8 mouse cellular contexts compared by ENCODE assay signal in the genomic region with DNA sequence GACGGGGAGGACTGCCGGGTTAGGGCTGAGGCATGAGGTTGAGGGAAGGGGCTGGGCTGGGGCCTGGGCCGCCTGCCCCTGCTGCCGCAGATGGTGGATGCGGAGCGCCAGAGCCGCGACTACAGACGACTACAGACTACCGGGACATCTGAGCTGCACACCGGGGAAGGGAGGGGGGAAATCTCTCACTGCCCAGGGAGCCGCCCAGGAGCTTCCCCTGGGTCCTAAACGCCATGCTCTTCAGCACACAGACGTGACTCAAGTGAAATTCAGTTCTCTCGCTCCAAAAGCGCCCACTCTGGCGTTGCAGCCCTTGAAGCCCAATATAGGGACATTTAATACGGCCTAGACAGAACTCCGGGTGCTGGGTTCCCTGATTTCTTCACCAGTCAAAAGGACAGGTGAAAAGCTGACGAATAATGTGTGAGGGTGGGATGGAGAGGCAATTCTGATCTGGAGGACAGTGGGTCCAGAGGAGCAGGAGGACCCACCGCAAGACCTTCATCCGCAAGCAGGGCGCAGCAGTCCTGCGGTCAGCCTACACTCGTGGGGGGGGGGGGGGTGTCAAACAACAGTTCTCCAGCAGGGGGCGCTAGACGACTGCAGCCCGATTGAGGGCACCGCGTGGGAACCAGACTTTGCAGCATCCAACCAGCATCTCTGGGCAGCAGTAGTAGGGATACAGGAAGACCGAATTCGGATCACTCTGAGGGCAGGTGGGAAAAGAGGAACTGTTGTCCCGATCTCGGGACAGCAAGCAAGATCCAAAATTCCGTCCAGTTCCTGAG. TPM values are rescaled to one million over a fixed set of nuclear protein-coding genes. Genes with fewer than 3 reads are reported as not detected.
DNase-seq lines count a peak whose midpoint lies in the region; ATAC-seq and TF ChIP-seq lines count a peak whose summit lies in the region.

A gene (minus strand): TSS at position 136 of the 788 bp plus-strand sequence.

- no peak within 1 kb of the TSS for H3K27ac ChIP-seq in thymus, adult 2 months (ENCODE audit: control insufficient read depth, insufficient read depth, low read length)
- H3K27ac ChIP-seq in bone marrow macrophage, adult 2 months (ENCODE audit: insufficient read depth, low read depth, low read length), result no peak within 1 kb of the TSS
- no peak within 1 kb of the TSS for H3K27ac ChIP-seq in embryonic facial prominence, embryonic 15.5 days (replicated peaks)
- no peak within 1 kb of the TSS for H3K27ac ChIP-seq in hindbrain, embryonic 13.5 days
- H3K27ac ChIP-seq in liver, embryonic 12.5 days, result no peak within 1 kb of the TSS

- TF ChIP-seq CTCF in thymus, adult 2 months (IDR thresholded peaks at IDR 0.05; ENCODE audit: borderline replicate concordance, control insufficient read depth, extremely low read depth, insufficient read depth, low read length, poor library complexity), result peak; percentile 88
- peak; percentile 75 for TF ChIP-seq CTCF in bone marrow macrophage, adult 2 months (IDR thresholded peaks at IDR 0.05; ENCODE audit: low read depth, low read length)

- TF ChIP-seq POLR2A in thymus, adult 2 months (IDR thresholded peaks at IDR 0.05; ENCODE audit: control insufficient read depth, extremely low read depth, insufficient read depth, low read length, poor library complexity), result no peak
- TF ChIP-seq POLR2A in bone marrow macrophage, adult 2 months (IDR thresholded peaks at IDR 0.05; ENCODE audit: borderline replicate concordance, low read depth, low read length), result no peak

- no peak within 1 kb of the TSS; the same call in 1 of the 2 replicates for H3K4me2 ChIP-seq in embryonic facial prominence, embryonic 15.5 days (replicated peaks)
- H3K4me2 ChIP-seq in hindbrain, embryonic 13.5 days, result peak within 1 kb of the TSS; percentile 30
- peak within 1 kb of the TSS; percentile 37 for H3K4me2 ChIP-seq in liver, embryonic 12.5 days

- no peak within 1 kb of the TSS for H3K4me3 ChIP-seq in thymus, adult 2 months (ENCODE audit: control insufficient read depth, insufficient read depth, low read length)
- H3K4me3 ChIP-seq in bone marrow macrophage, adult 2 months (ENCODE audit: insufficient read depth, low read length), result no peak within 1 kb of the TSS
- 0 out of 2 replicates have a peak within 1 kb of the TSS, but pooled peaks have one; percentile 3 for H3K4me3 ChIP-seq in embryonic facial prominence, embryonic 15.5 days (replicated peaks)
- H3K4me3 ChIP-seq in hindbrain, embryonic 13.5 days, result peak within 1 kb of the TSS; percentile 20; the same call in 1 of the 2 replicates
- no peak within 1 kb of the TSS; the same call in 1 of the 2 replicates for H3K4me3 ChIP-seq in liver, embryonic 12.5 days

- H3K4me1 ChIP-seq in thymus, adult 2 months (replicated peaks; ENCODE audit: control insufficient read depth, insufficient read depth, low read length), result no peaks in the 10 kb centered on the region
- 0 out of 2 replicates have a peak, but pooled peaks cover 3% of the 10 kb centered on the region for H3K4me1 ChIP-seq in bone marrow macrophage, adult 2 months (ENCODE audit: control insufficient read depth, insufficient read depth, low read length)
- peaks cover 12% of the 10 kb centered on the region; the same call in 1 of the 2 replicates for H3K4me1 ChIP-seq in embryonic facial prominence, embryonic 15.5 days
- peaks cover 46% of the 10 kb centered on the region for H3K4me1 ChIP-seq in hindbrain, embryonic 13.5 days (replicated peaks)
- peaks cover 18% of the 10 kb centered on the region for H3K4me1 ChIP-seq in liver, embryonic 12.5 days

- WGBS in thymus, adult 2 months, result 6% methylated on average over 35 of the region's 35 CpGs
- WGBS in embryonic facial prominence, embryonic 15.5 days, result 4% methylated on average over 35 of the region's 35 CpGs
- 3% methylated on average over 35 of the region's 35 CpGs for WGBS in hindbrain, embryonic 13.5 days
- WGBS in liver, embryonic 12.5 days (ENCODE audit: insufficient replicate concordance), result 8% methylated on average over 35 of the region's 35 CpGs

- peak; percentile 32 for DNase-seq in thymus, adult 2 months
- DNase-seq in thymus, adult 18-20 months, result no peak
- DNase-seq in natural killer cell, adult 2 months (ENCODE audit: low spot score in 2 of 2), result peak; percentile 44 to 55
- no peak for DNase-seq in frontal cortex, postnatal 25 days (ENCODE audit: low spot score in 2 of 2)

- no peaks in the 10 kb centered on the region for H3K36me3 ChIP-seq in thymus, adult 2 months (ENCODE audit: control insufficient read depth, insufficient read depth, low read length)
- H3K36me3 ChIP-seq in embryonic facial prominence, embryonic 15.5 days, result no peaks in the 10 kb centered on the region
- no peaks in the 10 kb centered on the region for H3K36me3 ChIP-seq in hindbrain, embryonic 13.5 days
- no peaks in the 10 kb centered on the region for H3K36me3 ChIP-seq in liver, embryonic 12.5 days

- no peak for ATAC-seq in embryonic facial prominence, embryonic 15.5 days (ENCODE audit: insufficient number of reproducible peaks, low FRiP score, low TSS enrichment, low read depth)
- ATAC-seq in hindbrain, embryonic 13.5 days (ENCODE audit: low FRiP score), result peak; percentile 25; the same call in 1 of the 2 replicates
- ATAC-seq in liver, embryonic 12.5 days, result no peak; the same call in 1 of the 2 replicates

- H3K9ac ChIP-seq in embryonic facial prominence, embryonic 15.5 days, result no peak within 1 kb of the TSS
- 0 out of 2 replicates have a peak within 1 kb of the TSS, but pooled peaks have one; percentile 13 for H3K9ac ChIP-seq in hindbrain, embryonic 13.5 days
- no peak within 1 kb of the TSS for H3K9ac ChIP-seq in liver, embryonic 12.5 days

- H3K9me3 ChIP-seq in embryonic facial prominence, embryonic 15.5 days (replicated peaks), result no peaks in the 10 kb centered on the region
- no peaks in the 10 kb centered on the region for H3K9me3 ChIP-seq in hindbrain, embryonic 13.5 days
- H3K9me3 ChIP-seq in liver, embryonic 12.5 days (replicated peaks), result no peaks in the 10 kb centered on the region

- H3K27me3 ChIP-seq in thymus, adult 2 months (ENCODE audit: control insufficient read depth, insufficient read depth, low read length), result peaks cover 39% of the 10 kb centered on the region; the same call in 1 of the 2 replicates
- H3K27me3 ChIP-seq in embryonic facial prominence, embryonic 15.5 days, result peaks cover 89% of the 10 kb centered on the region
- peaks cover 93% of the 10 kb centered on the region for H3K27me3 ChIP-seq in hindbrain, embryonic 13.5 days
- peaks cover 95% of the 10 kb centered on the region for H3K27me3 ChIP-seq in liver, embryonic 12.5 days (replicated peaks)

RNA-seq across cellular contexts. Expression of the gene that starts here (rescaled TPM):
- polyA plus RNA-seq in thymus, adult 2 months (2012; rRNA removed), result 0.05 and 0.11 TPM in 2 replicates
- polyA plus RNA-seq in bone marrow macrophage, adult 2 months (2012; ENCODE audit: insufficient read depth, insufficient read length, missing spikeins), result not detected in 2 replicates
- 0.11 and 0.12 TPM in 2 replicates for polyA plus RNA-seq in embryonic facial prominence, embryonic 15.5 days (2015; fragmentation: Nextera tagmentation; extraction: Ambion mirVana)
- polyA plus RNA-seq in hindbrain, embryonic 13.5 days (2015; fragmentation: Nextera tagmentation; extraction: Ambion mirVana), result 0.06 and 0.14 TPM in 2 replicates
- 0.25 and 0.32 TPM in 2 replicates for polyA plus RNA-seq in liver, embryonic 12.5 days (2016; fragmentation: Nextera tagmentation; extraction: Ambion mirVana)

Comparison
In these comparisons a context has a peak if more than half of its experiments do, and no peak if none do; other contexts are left out.
1. Peak in DNase-seq in thymus, adult 2 months; RNA of the gene not detected or under 1 TPM.
2. Peak in ATAC-seq, H3K4me3 ChIP-seq, H3K9ac ChIP-seq and H3K4me2 ChIP-seq in hindbrain, embryonic 13.5 days; RNA of the gene not detected or under 1 TPM.
3. DNase-seq: peak in natural killer cell, adult 2 months (2 of 2); none in thymus, adult 18-20 months (0 of 2) and frontal cortex, postnatal 25 days (0 of 2).